ENCODE assay signal across 8 mouse cellular contexts in the genomic region with DNA sequence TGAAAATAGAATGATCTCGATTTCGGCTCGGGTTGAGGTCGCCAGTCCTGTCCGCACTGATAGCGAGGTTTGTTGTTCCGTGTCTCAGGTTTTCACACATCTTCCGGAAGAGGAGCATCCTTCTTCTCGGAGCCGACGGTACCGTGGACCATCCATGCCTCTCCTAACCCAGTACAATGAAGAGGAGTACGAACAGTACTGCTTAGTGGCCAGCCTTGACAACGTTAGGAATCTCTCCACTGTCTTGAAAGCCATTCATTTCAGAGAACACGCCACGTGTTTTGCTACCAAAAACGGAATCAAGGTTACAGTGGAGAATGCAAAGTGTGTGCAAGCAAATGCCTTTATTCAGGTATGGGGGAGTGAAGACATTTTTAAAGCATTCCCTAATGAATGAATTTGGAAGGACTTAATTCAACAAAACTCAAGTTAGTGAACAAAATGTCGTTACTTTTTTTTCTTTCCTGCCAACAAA. TPM values are rescaled to one million over a fixed set of nuclear protein-coding genes. Genes with fewer than 3 reads are reported as not detected.
DNase-seq lines count a peak whose midpoint lies in the region; ATAC-seq and TF ChIP-seq lines count a peak whose summit lies in the region.

No protein-coding gene starts in this region.

- no peak for TF ChIP-seq POLR2A in bone marrow macrophage, adult 2 months (IDR thresholded peaks at IDR 0.05; ENCODE audit: borderline replicate concordance, low read depth, low read length)

- peak overlapping the region; percentile 72 for H3K27ac ChIP-seq in kidney, embryonic 15.5 days
- 0 out of 2 replicates have a peak overlapping the region, but pooled peaks have one; percentile 10 for H3K27ac ChIP-seq in bone marrow macrophage, adult 2 months (ENCODE audit: insufficient read depth, low read depth, low read length)
- peak overlapping the region; percentile 71 for H3K27ac ChIP-seq in hindbrain, embryonic 16.5 days (ENCODE audit: low read depth, low read length)
- peak overlapping the region; percentile 75 for H3K27ac ChIP-seq in midbrain, embryonic 14.5 days (replicated peaks; ENCODE audit: low read depth, low read length)

- TF ChIP-seq CTCF in bone marrow macrophage, adult 2 months (IDR thresholded peaks at IDR 0.05; ENCODE audit: low read depth, low read length): no peak

- peaks cover 50% of the 10 kb centered on the region for H3K36me3 ChIP-seq in kidney, embryonic 15.5 days
- peaks cover 6% of the 10 kb centered on the region; the same call in 1 of the 2 replicates for H3K36me3 ChIP-seq in hindbrain, embryonic 16.5 days (ENCODE audit: control insufficient read depth, insufficient read depth, low read length)
- peaks cover 33% of the 10 kb centered on the region for H3K36me3 ChIP-seq in midbrain, embryonic 14.5 days (ENCODE audit: control insufficient read depth, insufficient read depth, low read length)

- no peaks in the 10 kb centered on the region for H3K27me3 ChIP-seq in kidney, embryonic 15.5 days
- H3K27me3 ChIP-seq in hindbrain, embryonic 16.5 days (replicated peaks; ENCODE audit: control insufficient read depth, insufficient read depth, low read length): no peaks in the 10 kb centered on the region
- no peaks in the 10 kb centered on the region for H3K27me3 ChIP-seq in midbrain, embryonic 14.5 days (ENCODE audit: control insufficient read depth, insufficient read depth, low read length)

- H3K4me2 ChIP-seq in kidney, embryonic 15.5 days: peak overlapping the region; percentile 78
- peak overlapping the region; percentile 70 for H3K4me2 ChIP-seq in hindbrain, embryonic 16.5 days (ENCODE audit: low read length)
- H3K4me2 ChIP-seq in midbrain, embryonic 14.5 days (ENCODE audit: low read length): peak overlapping the region; percentile 84

- peak overlapping the region; percentile 74 for H3K9ac ChIP-seq in kidney, embryonic 15.5 days
- peak overlapping the region; percentile 81 for H3K9ac ChIP-seq in hindbrain, embryonic 16.5 days (ENCODE audit: low read depth, low read length)
- H3K9ac ChIP-seq in midbrain, embryonic 14.5 days (replicated peaks; ENCODE audit: low read length): peak overlapping the region; percentile 70

- H3K4me3 ChIP-seq in kidney, embryonic 15.5 days (replicated peaks): peak overlapping the region; percentile 67
- peak overlapping the region; percentile 76 for H3K4me3 ChIP-seq in bone marrow macrophage, adult 2 months (ENCODE audit: insufficient read depth, low read length)
- H3K4me3 ChIP-seq in hindbrain, embryonic 16.5 days (ENCODE audit: low read length): peak overlapping the region; percentile 81
- peak overlapping the region; percentile 82 for H3K4me3 ChIP-seq in midbrain, embryonic 14.5 days (replicated peaks; ENCODE audit: low read depth, low read length)

- no peaks in the 10 kb centered on the region for H3K9me3 ChIP-seq in kidney, embryonic 15.5 days (replicated peaks)
- H3K9me3 ChIP-seq in hindbrain, embryonic 16.5 days (ENCODE audit: control insufficient read depth, low read length): no peaks in the 10 kb centered on the region
- H3K9me3 ChIP-seq in midbrain, embryonic 14.5 days (ENCODE audit: control insufficient read depth, low read length): no peaks in the 10 kb centered on the region

- 1% methylated on average over 18 of the region's 18 CpGs for WGBS in kidney, embryonic 15.5 days
- under 1% methylated on average over 18 of the region's 18 CpGs for WGBS in hindbrain, embryonic 16.5 days
- WGBS in midbrain, embryonic 14.5 days: 1% methylated on average over 18 of the region's 18 CpGs

- peaks cover 20% of the 10 kb centered on the region for H3K4me1 ChIP-seq in kidney, embryonic 15.5 days
- peaks cover 14% of the 10 kb centered on the region for H3K4me1 ChIP-seq in bone marrow macrophage, adult 2 months (ENCODE audit: control insufficient read depth, insufficient read depth, low read length)
- H3K4me1 ChIP-seq in hindbrain, embryonic 16.5 days (ENCODE audit: control insufficient read depth, insufficient read depth, low read depth, low read length): peaks cover 18% of the 10 kb centered on the region
- peaks cover 13% of the 10 kb centered on the region for H3K4me1 ChIP-seq in midbrain, embryonic 14.5 days (ENCODE audit: control insufficient read depth, insufficient read depth, low read length)

- DNase-seq in kidney, postnatal 10 days: no peak
- no peak for DNase-seq in midbrain, embryonic 14.5 days
- no peak for DNase-seq in adrenal gland, postnatal 25 days
- DNase-seq in embryo, embryonic 9.5 days (ENCODE audit: extremely low spot score): no peak
- no peak for DNase-seq in cerebellum, adult 9-11 months

- peak; percentile 53 for ATAC-seq in kidney, embryonic 15.5 days (replicated peaks; ENCODE audit: low FRiP score)
- ATAC-seq in hindbrain, embryonic 16.5 days: peak; percentile 67
- ATAC-seq in midbrain, embryonic 14.5 days (ENCODE audit: low FRiP score, low TSS enrichment): peak; percentile 32

RNA-seq across cellular contexts. Expression of a gene that starts 0.6 kb away (rescaled TPM):
- 39.4 and 41.3 TPM in 2 replicates for polyA plus RNA-seq in kidney, embryonic 15.5 days (2015; fragmentation: Nextera tagmentation; extraction: Ambion mirVana)
- 10.7 and 15.4 TPM in 2 replicates for polyA plus RNA-seq in bone marrow macrophage, adult 2 months (2012; ENCODE audit: insufficient read depth, insufficient read length, missing spikeins)
- 18.5 and 22.4 TPM in 2 replicates for polyA plus RNA-seq in hindbrain, embryonic 16.5 days (2015; fragmentation: Nextera tagmentation; extraction: Ambion mirVana)
- polyA plus RNA-seq in midbrain, embryonic 14.5 days (2014; fragmentation: Nextera tagmentation; extraction: Ambion mirVana): 13.5 and 19.7 TPM in 2 replicates
- 14.8 and 19.7 TPM in 2 replicates for total RNA-seq in adrenal gland, postnatal 25 days (2021)

RNA-seq across cellular contexts. Expression of a gene that starts 0.7 kb away (rescaled TPM):
- polyA plus RNA-seq in kidney, embryonic 15.5 days (2015; fragmentation: Nextera tagmentation; extraction: Ambion mirVana): 104 and 129 TPM in 2 replicates
- 31.2 and 36.0 TPM in 2 replicates for polyA plus RNA-seq in bone marrow macrophage, adult 2 months (2012; ENCODE audit: insufficient read depth, insufficient read length, missing spikeins)
- polyA plus RNA-seq in hindbrain, embryonic 16.5 days (2015; fragmentation: Nextera tagmentation; extraction: Ambion mirVana): 40.2 and 45.6 TPM in 2 replicates
- 71.9 and 73.3 TPM in 2 replicates for polyA plus RNA-seq in midbrain, embryonic 14.5 days (2014; fragmentation: Nextera tagmentation; extraction: Ambion mirVana)
- 42.7 and 45.6 TPM in 2 replicates for total RNA-seq in adrenal gland, postnatal 25 days (2021)

RNA-seq across cellular contexts. Expression of a gene that starts 16.1 kb away (rescaled TPM):
- 12.6 and 12.9 TPM in 2 replicates for polyA plus RNA-seq in kidney, embryonic 15.5 days (2015; fragmentation: Nextera tagmentation; extraction: Ambion mirVana)
- polyA plus RNA-seq in bone marrow macrophage, adult 2 months (2012; ENCODE audit: insufficient read depth, insufficient read length, missing spikeins): 16.4 and 17.6 TPM in 2 replicates
- polyA plus RNA-seq in hindbrain, embryonic 16.5 days (2015; fragmentation: Nextera tagmentation; extraction: Ambion mirVana): 5.9 and 6.4 TPM in 2 replicates
- 10.4 and 12.3 TPM in 2 replicates for polyA plus RNA-seq in midbrain, embryonic 14.5 days (2014; fragmentation: Nextera tagmentation; extraction: Ambion mirVana)
- 35.7 and 50.6 TPM in 2 replicates for total RNA-seq in adrenal gland, postnatal 25 days (2021)

Comparison
In these comparisons a context has a peak if more than half of its experiments do, and no peak if none do; other contexts are left out.
1. H3K27ac ChIP-seq: peak in every context shown above with its lines; median percentile 75 in midbrain, embryonic 14.5 days; 72 in kidney, embryonic 15.5 days; 71 in hindbrain, embryonic 16.5 days; 10 in bone marrow macrophage, adult 2 months.